Mouse (Mus musculus) midbrain, postnatal 0 days (tissue): ENCODE data around the gene Gm11555. TPM values are rescaled to one million over a fixed set of nuclear protein-coding genes. Genes with fewer than 3 reads are reported as not detected.

Experiments
- ATAC-seq: fragments of 200-750 bp; cut with Nextera tagmentation; 2 replicates; pipeline ENCODE4 v1.8.0; 2017; ENCODE audit warnings: moderate number of reproducible peaks, mild to moderate bottlenecking, moderate TSS enrichment, moderate library complexity; ENCODE audit not compliant: low FRiP score
- DNase-seq: peaks from one replicate; pipeline ENCODE4 v3.0.0-alpha.2; 2015; ENCODE audit warnings: low spot score
- H3K27ac ChIP-seq: fragments of 300-500 bp; sonication (generic); 2 replicates; pipeline ENCODE4 v1.5.1; 2014; ENCODE audit warnings: low read depth, mild to moderate bottlenecking, low read length, mixed read lengths
- H3K27me3 ChIP-seq: fragments of 300-500 bp; sonication (generic); 2 replicates; pipeline ENCODE4 v1.6.1; 2014; ENCODE audit warnings: low read length, control low read depth, mixed read lengths; ENCODE audit not compliant: insufficient read depth
- H3K36me3 ChIP-seq: fragments of 300-500 bp; sonication (generic); 2 replicates; pipeline ENCODE4 v1.6.1; 2014; ENCODE audit warnings: low read length, control low read depth, mixed read lengths; ENCODE audit not compliant: insufficient read depth
- H3K4me1 ChIP-seq: fragments of 300-500 bp; sonication (generic); 2 replicates; pipeline ENCODE4 v1.6.1; 2014; ENCODE audit warnings: mild to moderate bottlenecking, control low read depth, antibody characterized with exemption, low read length, mixed read lengths; ENCODE audit not compliant: insufficient read depth
- H3K4me2 ChIP-seq: fragments of 300-500 bp; sonication (generic); 2 replicates; pipeline ENCODE4 v1.6.1; 2014; ENCODE audit warnings: low read depth, mild to moderate bottlenecking, low read length, mixed read lengths; ENCODE audit not compliant: poor library complexity, severe bottlenecking
- H3K4me3 ChIP-seq: fragments of 300-500 bp; sonication (generic); 2 replicates; pipeline ENCODE4 v1.5.1; 2014; ENCODE audit warnings: low read depth, mild to moderate bottlenecking, low read length, moderate library complexity
- H3K9ac ChIP-seq: fragments of 300-500 bp; sonication (generic); replicated peaks from 2 replicates; pipeline ENCODE4 v1.6.1; 2014; ENCODE audit warnings: mild to moderate bottlenecking, low read length, moderate library complexity, mixed read lengths; ENCODE audit not compliant: poor library complexity, severe bottlenecking
- H3K9me3 ChIP-seq: fragments of 300-500 bp; sonication (generic); 2 replicates; pipeline ENCODE4 v1.6.1; 2016; ENCODE audit warnings: low read length, control low read depth
- CTCF ChIP-seq: IDR thresholded peaks from 2 replicates; pipeline ENCODE4 v1.5.1; 2016; ENCODE audit warnings: antibody characterized with exemption, mild to moderate bottlenecking
- WGBS: fragments of 180-500 bp; shearing (Covaris S2); extraction: QIAGEN DNeasy Blood & Tissue Kit; methylation state at CpG from one replicate; pipeline ENCODE4 v1.1.7; 2014; 5-methylcytosine and 5-hydroxymethylcytosine counted together
- polyA plus RNA-seq: library from polyadenylated mRNA; unstranded; fragments of >200 nt; fragmentation: Nextera tagmentation; extraction: Ambion mirVana; gene quantifications from 2 replicates; pipeline ENCODE4 v1.2.1, GENCODE M21; 2015
- total RNA-seq: library from RNA; depleted of rRNA; stranded (reverse); fragments of >200 nt; gene quantifications from 2 replicates; pipeline ENCODE4 v1.2.3, GENCODE M21; 2014

Gene Gm11555
- total and polyA plus RNA-seq, 2 experiments from 2014 or later = not detected

DNA sequence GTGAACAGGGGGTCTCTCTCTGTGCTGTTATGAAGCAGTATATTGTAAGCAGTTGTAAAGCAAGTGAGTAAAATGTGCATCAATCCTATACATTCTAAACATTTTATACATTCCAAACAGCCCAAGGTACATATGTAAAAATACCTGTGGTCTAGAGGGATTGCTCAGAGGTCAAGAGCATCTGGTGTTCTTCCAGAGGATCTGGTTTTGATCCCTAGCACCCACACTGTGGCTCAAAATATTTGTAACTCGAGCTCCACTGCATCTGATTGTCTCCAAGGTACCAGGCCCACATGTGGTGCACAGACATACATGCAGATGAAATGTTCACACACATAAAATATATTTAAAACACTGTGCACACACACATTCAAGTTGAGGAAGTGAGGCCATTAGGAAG is 9.1 kb downstream of the Gm11555 start:
- H3K27ac ChIP-seq = no peak overlapping the region
- H3K27me3 ChIP-seq = no peaks in the 10 kb centered on the region
- WGBS = 41% methylated on average over 1 of the region's 1 CpGs
- H3K4me3 ChIP-seq = no peak overlapping the region
- no peak for ATAC-seq
- no peaks in the 10 kb centered on the region for H3K9me3 ChIP-seq
- no peaks in the 10 kb centered on the region for H3K36me3 ChIP-seq
- DNase-seq = no peak
- no peaks in the 10 kb centered on the region for H3K4me1 ChIP-seq
- H3K9ac ChIP-seq = no peak overlapping the region
- H3K4me2 ChIP-seq = no peak overlapping the region
- TF ChIP-seq CTCF = no peak

DNA sequence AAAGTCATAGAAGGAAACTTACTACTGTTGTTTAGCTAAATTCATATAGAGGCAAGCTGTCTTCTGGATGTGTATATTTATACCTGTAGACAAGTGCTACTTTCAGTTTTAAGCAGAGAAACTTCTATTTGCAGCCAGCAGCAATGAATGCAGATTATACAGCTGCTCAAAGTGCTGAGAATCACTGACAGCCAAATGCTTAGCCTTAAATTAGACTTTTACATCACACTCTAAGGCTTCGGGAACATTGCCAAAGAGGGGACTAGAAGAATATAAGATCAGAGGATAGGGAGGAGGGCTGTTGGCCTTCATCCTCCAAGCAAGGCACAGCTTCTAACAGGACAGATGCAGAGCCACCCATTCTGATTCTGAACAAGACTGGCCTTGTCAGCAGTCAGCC is 12.9 kb downstream of the Gm11555 start:
- no peak overlapping the region for H3K4me3 ChIP-seq
- no peaks in the 10 kb centered on the region for H3K36me3 ChIP-seq
- no peaks in the 10 kb centered on the region for H3K4me1 ChIP-seq
- H3K27me3 ChIP-seq = no peaks in the 10 kb centered on the region
- DNase-seq (no peak), ATAC-seq (no peak)
- H3K9ac ChIP-seq = no peak overlapping the region
- WGBS = 54% methylated on average over 1 of the region's 1 CpGs
- no peak for TF ChIP-seq CTCF
- no peak overlapping the region for H3K27ac ChIP-seq
- no peaks in the 10 kb centered on the region for H3K9me3 ChIP-seq
- no peak overlapping the region for H3K4me2 ChIP-seq

DNA sequence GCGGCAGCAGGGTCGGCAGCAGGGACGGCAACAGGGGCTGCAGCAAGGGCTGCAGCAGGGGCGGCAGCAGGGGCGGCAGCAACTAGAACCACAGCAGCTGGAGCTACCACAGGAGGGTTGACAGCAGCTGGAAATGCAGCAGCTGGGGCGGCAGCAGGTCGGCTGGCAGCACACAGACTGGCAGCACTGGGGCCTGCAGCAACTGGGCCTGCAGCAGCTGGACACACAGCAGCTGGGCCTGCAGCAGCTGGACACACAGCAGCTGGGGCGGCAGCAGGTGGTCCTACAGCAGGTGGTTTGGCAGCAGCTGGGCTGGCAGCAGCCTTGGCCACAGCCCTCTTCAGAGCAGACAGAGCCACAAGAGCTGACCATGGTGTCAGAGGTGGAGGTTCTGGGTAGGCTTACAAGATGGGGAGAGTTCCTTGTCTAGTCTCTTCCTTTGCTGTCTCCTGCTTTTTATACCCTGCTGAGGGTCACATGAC is 15.3 kb downstream of the Gm11555 start, which contains the start of gene Krtap4-2:
Gene Krtap4-2, minus strand, starts transcription at position 432 of the 482 bp plus-strand sequence.
- Histone ChIP-seq H3K4me2 (no peak within 1 kb of the TSS), H3K4me1 (no peaks in the 10 kb centered on the region), H3K9me3 (no peaks in the 10 kb centered on the region), H3K27ac (no peak within 1 kb of the TSS), H3K27me3 (no peaks in the 10 kb centered on the region), H3K36me3 (no peaks in the 10 kb centered on the region), H3K9ac (no peak within 1 kb of the TSS), H3K4me3 (no peak within 1 kb of the TSS)
- TF ChIP-seq CTCF = no peak
- DNase-seq = no peak
- 35% methylated on average over 8 of the region's 8 CpGs for WGBS
- ATAC-seq = no peak

DNA sequence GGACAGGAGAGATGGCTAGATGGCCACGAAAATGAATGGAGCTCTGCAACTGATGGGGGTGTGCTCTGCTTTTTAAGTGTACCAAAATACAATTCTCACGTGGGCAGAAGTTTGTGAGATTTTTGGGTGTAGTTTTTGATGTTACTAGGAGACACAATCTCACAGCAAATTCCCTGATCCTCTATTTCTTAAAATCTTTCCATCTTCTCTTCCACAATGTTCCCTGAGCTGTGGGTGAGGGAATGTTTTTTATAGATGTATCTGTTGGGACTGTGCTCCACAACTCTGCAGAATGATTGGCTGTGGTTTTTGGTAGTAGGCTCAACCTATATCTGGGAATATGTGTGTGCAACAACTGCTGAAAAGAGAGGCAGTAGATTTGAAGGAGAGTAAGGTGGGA is 16.7 kb downstream of the Gm11555 start:
- DNase-seq (no peak), ATAC-seq (no peak)
- Histone ChIP-seq H3K4me1 (no peaks in the 10 kb centered on the region), H3K27ac (no peak overlapping the region), H3K27me3 (no peaks in the 10 kb centered on the region), H3K4me2 (no peak overlapping the region), H3K4me3 (no peak overlapping the region), H3K9me3 (no peaks in the 10 kb centered on the region), H3K9ac (no peak overlapping the region), H3K36me3 (no peaks in the 10 kb centered on the region)
- TF ChIP-seq CTCF = no peak
- WGBS = 72% methylated on average over 2 of the region's 2 CpGs

DNA sequence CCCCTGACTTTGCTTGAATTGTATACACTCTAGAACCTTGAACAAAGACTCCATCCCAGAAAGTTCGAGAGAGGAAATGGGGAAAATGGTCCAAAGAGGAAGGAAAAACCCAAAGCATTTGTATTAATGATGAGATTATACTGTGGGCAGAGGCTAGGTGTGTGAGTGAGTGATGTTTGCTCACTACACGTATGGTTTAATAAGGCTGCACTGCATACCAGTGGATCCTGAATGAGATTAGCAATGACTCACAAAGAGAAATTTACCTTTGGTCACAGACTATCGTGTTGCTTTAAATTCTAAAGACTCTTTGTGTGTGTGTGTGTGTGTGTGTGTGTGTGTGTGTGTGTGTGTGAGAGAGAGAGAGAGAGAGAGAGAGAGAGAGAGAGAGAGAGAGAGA is 19.1 kb downstream of the Gm11555 start:
- H3K9ac ChIP-seq = no peak overlapping the region
- no peak overlapping the region for H3K4me3 ChIP-seq
- no peaks in the 10 kb centered on the region for H3K36me3 ChIP-seq
- ATAC-seq (no peak), DNase-seq (no peak)
- no peak overlapping the region for H3K27ac ChIP-seq
- 72% methylated on average over 3 of the region's 3 CpGs for WGBS
- no peak for TF ChIP-seq CTCF
- H3K4me1 ChIP-seq = no peaks in the 10 kb centered on the region
- H3K9me3 ChIP-seq = no peaks in the 10 kb centered on the region
- no peak overlapping the region for H3K4me2 ChIP-seq
- H3K27me3 ChIP-seq = no peaks in the 10 kb centered on the region

DNA sequence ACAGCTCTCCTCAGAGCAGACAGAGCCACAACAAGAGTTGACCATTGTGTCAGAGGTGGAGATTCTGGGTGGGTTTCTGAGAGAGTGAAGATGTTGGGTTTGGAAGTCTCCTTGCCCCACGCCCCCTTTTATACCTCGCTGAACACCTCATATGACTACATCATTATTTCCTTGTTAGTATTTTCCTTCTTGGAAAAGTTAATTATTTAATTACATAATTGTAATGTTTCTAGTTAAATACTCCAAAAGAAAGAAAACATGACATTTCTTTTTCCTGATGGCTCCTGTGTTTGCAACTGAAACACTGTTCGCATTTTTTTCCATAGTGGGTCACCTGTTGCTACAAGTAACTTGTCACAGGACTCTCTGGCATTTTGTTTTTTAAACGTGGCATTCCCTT is 21.9 kb downstream of the Gm11555 start, which contains the start of gene Krtap4-1:
Gene Krtap4-1, minus strand, starts transcription at position 101 of the 400 bp plus-strand sequence.
- ATAC-seq = no peak
- no peaks in the 10 kb centered on the region for H3K4me1 ChIP-seq
- no peak for DNase-seq
- H3K36me3 ChIP-seq = no peaks in the 10 kb centered on the region
- no peak for TF ChIP-seq CTCF
- H3K4me3 ChIP-seq = no peak within 1 kb of the TSS
- H3K9me3 ChIP-seq = no peaks in the 10 kb centered on the region
- H3K27me3 ChIP-seq = no peaks in the 10 kb centered on the region
- H3K9ac ChIP-seq = no peak within 1 kb of the TSS
- no peak within 1 kb of the TSS for H3K4me2 ChIP-seq
- no peak within 1 kb of the TSS for H3K27ac ChIP-seq
- 84% methylated on average over 4 of the region's 4 CpGs for WGBS
